Mouse (Mus musculus) forebrain, embryonic 13.5 days (tissue): Measurements from ENCODE around the gene Vps37b. TPM values are rescaled to one million over a fixed set of nuclear protein-coding genes. Genes with fewer than 3 reads are reported as not detected.

Experiments used
- ATAC-seq: fragments of 200-750 bp; cut with Nextera tagmentation; 2 replicates; pipeline ENCODE4 v1.8.0; 2017
- H3K27ac ChIP-seq: fragments of 300-500 bp; sonication (generic); 2 replicates; pipeline ENCODE4 v1.5.1; 2015; ENCODE audit warnings: inconsistent platforms, mild to moderate bottlenecking, moderate library complexity
- H3K27me3 ChIP-seq: fragments of 300-500 bp; sonication (generic); 2 replicates; pipeline ENCODE4 v1.6.1; 2015; ENCODE audit warnings: mild to moderate bottlenecking, inconsistent platforms
- H3K36me3 ChIP-seq: fragments of 300-500 bp; sonication (generic); 2 replicates; pipeline ENCODE4 v1.6.1; 2015; ENCODE audit warnings: mild to moderate bottlenecking, inconsistent platforms; ENCODE audit not compliant: poor library complexity, severe bottlenecking
- H3K4me1 ChIP-seq: fragments of 300-500 bp; sonication (generic); 2 replicates; pipeline ENCODE4 v1.6.1; 2015; ENCODE audit warnings: inconsistent platforms
- H3K4me2 ChIP-seq: fragments of 300-500 bp; sonication (generic); 2 replicates; pipeline ENCODE4 v1.6.1; 2015; ENCODE audit warnings: inconsistent platforms, mild to moderate bottlenecking, moderate library complexity
- H3K4me3 ChIP-seq: fragments of 300-500 bp; sonication (generic); 2 replicates; pipeline ENCODE4 v1.5.1; 2015; ENCODE audit warnings: mild to moderate bottlenecking, inconsistent platforms
- H3K9ac ChIP-seq: fragments of 300-500 bp; sonication (generic); 2 replicates; pipeline ENCODE4 v1.6.1; 2015; ENCODE audit warnings: mild to moderate bottlenecking, inconsistent platforms
- H3K9me3 ChIP-seq: fragments of 300-500 bp; sonication (generic); replicated peaks from 2 replicates; pipeline ENCODE4 v1.6.1; 2016; ENCODE audit warnings: inconsistent platforms
- WGBS: fragments of 180-500 bp; shearing (Covaris S2); methylation state at CpG from one replicate; pipeline ENCODE4 v1.1.7; 2015; 5-methylcytosine and 5-hydroxymethylcytosine counted together
- microRNA-seq: library from miRNA; unstranded; fragments of <30 nt; microRNA quantifications from one replicate; pipeline ENCODE4, GENCODE M21; 2016
- polyA plus RNA-seq: library from polyadenylated mRNA; unstranded; fragments of >200 nt; fragmentation: Nextera tagmentation; extraction: Ambion mirVana; gene quantifications from 2 replicates; pipeline ENCODE4 v1.2.1, GENCODE M21; 2015

Vps37b gene
- polyA plus RNA-seq, 1 experiment from 2014 or later = 86.5 TPM

- 90% methylated on average over 4 of the region's 4 CpGs for WGBS
- Histone ChIP-seq H3K9ac (no peak overlapping the region), H3K4me3 (no peak overlapping the region), H3K4me1 (peaks cover 8% of the 10 kb centered on the region), H3K9me3 (no peaks in the 10 kb centered on the region), H3K27ac (no peak overlapping the region), H3K27me3 (no peaks in the 10 kb centered on the region), H3K4me2 (no peak overlapping the region), H3K36me3 (no peaks in the 10 kb centered on the region)
- no peak for ATAC-seq
These were observed 61.5 kb downstream of the Vps37b start for GRCm38 (mm10) chr5:123970576-123970975.

DNA sequence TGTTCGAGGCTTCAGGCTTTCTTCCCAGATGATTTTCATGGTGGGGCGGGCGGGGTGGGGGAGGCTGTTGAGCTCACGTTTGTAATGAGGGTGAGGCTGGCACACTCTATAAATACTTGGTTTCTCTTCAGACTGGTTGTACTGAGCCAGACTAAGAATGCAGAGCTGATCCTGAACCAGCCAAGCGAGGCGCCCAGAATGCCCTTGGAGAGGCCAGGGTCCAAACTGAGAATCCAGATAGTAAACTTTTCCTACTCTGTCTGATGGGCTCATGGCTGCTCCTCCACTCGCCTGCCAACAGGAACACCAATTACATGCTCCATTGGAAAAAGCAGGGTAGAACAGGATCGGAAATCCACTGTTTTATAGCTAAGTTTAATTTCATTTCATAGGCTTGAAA is 62.9 kb downstream of the Vps37b start:
- no peak for ATAC-seq
- WGBS = 71% methylated on average over 8 of the region's 8 CpGs
- Histone ChIP-seq H3K4me1 (no peaks in the 10 kb centered on the region), H3K4me3 (no peak overlapping the region), H3K9me3 (no peaks in the 10 kb centered on the region), H3K27ac (no peak overlapping the region), H3K36me3 (no peaks in the 10 kb centered on the region), H3K27me3 (no peaks in the 10 kb centered on the region), H3K4me2 (no peak overlapping the region), H3K9ac (no peak overlapping the region)

- Histone ChIP-seq H3K4me1 (no peaks in the 10 kb centered on the region), H3K36me3 (no peaks in the 10 kb centered on the region), H3K4me3 (no peak overlapping the region), H3K4me2 (no peak overlapping the region), H3K9me3 (no peaks in the 10 kb centered on the region), H3K9ac (no peak overlapping the region), H3K27ac (no peak overlapping the region), H3K27me3 (no peaks in the 10 kb centered on the region)
- ATAC-seq = no peak
- 84% methylated on average over 5 of the region's 5 CpGs for WGBS
These were observed 63.6 kb downstream of the Vps37b start for GRCm38 (mm10) chr5:123968468-123968867.

- Histone ChIP-seq H3K9ac (no peak overlapping the region), H3K4me1 (no peaks in the 10 kb centered on the region), H3K4me2 (no peak overlapping the region), H3K27ac (no peak overlapping the region), H3K4me3 (no peak overlapping the region), H3K9me3 (no peaks in the 10 kb centered on the region), H3K36me3 (no peaks in the 10 kb centered on the region), H3K27me3 (no peaks in the 10 kb centered on the region)
- ATAC-seq = no peak
- WGBS = 91% methylated on average over 2 of the region's 2 CpGs
These were observed 65.3 kb downstream of the Vps37b start for GRCm38 (mm10) chr5:123966759-123967158.

DNA sequence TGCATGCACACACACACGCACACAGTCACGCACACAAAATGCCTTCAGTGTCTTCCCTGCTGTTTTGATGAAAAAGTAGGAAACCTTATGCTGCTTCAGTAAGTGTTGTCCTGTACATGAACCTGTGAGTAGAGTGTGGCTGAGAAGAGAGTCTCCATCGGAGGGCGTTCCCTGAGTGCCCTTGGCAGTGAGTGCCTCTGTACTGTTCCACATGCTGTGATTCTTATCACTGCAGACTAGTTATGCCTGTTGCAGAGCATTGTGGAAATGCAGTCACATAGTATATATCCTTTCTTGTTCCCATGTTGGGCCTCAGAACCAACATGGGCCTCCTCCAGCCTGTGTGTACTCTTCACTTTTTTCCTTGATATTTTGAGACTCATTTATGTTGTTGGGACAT is 67.9 kb downstream of the Vps37b start:
- no peak overlapping the region for H3K9ac ChIP-seq
- no peak overlapping the region for H3K4me2 ChIP-seq
- H3K4me1 ChIP-seq = no peaks in the 10 kb centered on the region
- no peak for ATAC-seq
- H3K4me3 ChIP-seq = no peak overlapping the region
- WGBS = 97% methylated on average over 4 of the region's 4 CpGs
- no peak overlapping the region for H3K27ac ChIP-seq
- no peaks in the 10 kb centered on the region for H3K36me3 ChIP-seq
- H3K27me3 ChIP-seq = no peaks in the 10 kb centered on the region
- no peaks in the 10 kb centered on the region for H3K9me3 ChIP-seq

DNA sequence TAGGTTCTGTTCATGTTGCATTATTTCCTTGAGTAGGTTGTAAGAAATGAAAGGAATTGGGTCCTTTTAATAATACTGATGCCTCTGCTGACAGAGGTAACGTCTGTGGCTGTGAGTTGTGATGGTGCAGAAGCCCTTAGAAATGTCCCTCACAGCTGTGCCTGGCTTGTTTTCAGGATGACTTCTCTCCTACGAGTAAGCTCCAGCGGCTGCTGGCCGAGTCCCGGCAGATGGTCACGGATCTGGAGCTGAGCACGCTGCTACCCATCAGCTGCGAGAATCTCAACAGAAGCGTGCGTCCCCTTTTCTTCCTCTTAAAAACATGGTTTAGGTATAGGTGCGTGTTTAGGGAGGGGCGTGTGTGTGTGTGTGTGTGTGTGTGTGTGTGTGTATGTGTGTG is 71.0 kb downstream of the Vps37b start:
- Histone ChIP-seq H3K4me3 (no peak overlapping the region), H3K27me3 (no peaks in the 10 kb centered on the region), H3K27ac (no peak overlapping the region), H3K9ac (no peak overlapping the region), H3K9me3 (no peaks in the 10 kb centered on the region), H3K4me1 (no peaks in the 10 kb centered on the region), H3K36me3 (no peaks in the 10 kb centered on the region), H3K4me2 (no peak overlapping the region)
- 82% methylated on average over 12 of the region's 12 CpGs for WGBS
- no peak for ATAC-seq

DNA sequence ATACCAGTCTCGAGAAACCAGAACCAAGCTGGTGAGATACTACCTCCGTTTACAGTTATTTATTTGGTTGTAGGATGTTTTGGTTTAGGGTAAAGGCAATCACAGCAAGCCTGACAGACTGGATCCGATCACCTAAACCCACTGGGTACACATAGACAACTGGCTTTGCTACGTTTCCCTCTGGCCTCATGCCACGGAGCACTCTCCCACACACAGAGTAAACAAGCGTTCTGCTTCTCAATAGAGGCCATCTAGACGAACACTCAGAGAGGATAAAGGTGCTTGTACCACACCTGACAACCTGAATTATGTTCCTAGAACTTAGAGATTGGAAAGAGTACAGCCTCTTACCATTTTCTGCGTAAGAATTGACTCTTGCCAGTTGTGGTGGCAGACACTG is 71.9 kb downstream of the Vps37b start:
- no peak overlapping the region for H3K27ac ChIP-seq
- 86% methylated on average over 8 of the region's 8 CpGs for WGBS
- no peak for ATAC-seq
- no peak overlapping the region for H3K9ac ChIP-seq
- no peaks in the 10 kb centered on the region for H3K4me1 ChIP-seq
- H3K9me3 ChIP-seq = no peaks in the 10 kb centered on the region
- H3K27me3 ChIP-seq = no peaks in the 10 kb centered on the region
- no peak overlapping the region for H3K4me2 ChIP-seq
- no peaks in the 10 kb centered on the region for H3K36me3 ChIP-seq
- no peak overlapping the region for H3K4me3 ChIP-seq

DNA sequence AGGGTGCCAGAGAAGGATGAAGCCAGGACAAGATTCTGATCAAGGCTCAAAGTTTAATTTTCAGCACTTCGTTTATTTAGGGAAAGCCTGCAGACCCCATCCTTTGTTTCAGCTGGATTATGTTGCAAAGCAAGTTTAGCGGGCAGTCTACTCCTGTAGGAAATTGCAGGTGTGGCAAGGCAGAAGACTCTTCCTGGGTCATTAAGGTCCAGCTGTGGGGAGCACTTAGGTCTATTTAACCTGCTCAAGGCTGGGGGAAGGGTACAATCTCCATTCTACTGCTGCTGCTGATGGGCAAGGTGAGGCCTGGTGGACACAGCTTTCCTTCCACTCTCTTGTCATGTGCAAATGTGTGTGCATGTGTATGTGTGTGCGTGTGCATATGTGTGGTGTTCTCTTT is 73.1 kb downstream of the Vps37b start:
- 81% methylated on average over 3 of the region's 3 CpGs for WGBS
- no peak for ATAC-seq
- no peak overlapping the region for H3K9ac ChIP-seq
- H3K4me3 ChIP-seq = no peak overlapping the region
- H3K36me3 ChIP-seq = no peaks in the 10 kb centered on the region
- no peak overlapping the region for H3K27ac ChIP-seq
- H3K4me1 ChIP-seq = no peaks in the 10 kb centered on the region
- H3K27me3 ChIP-seq = no peaks in the 10 kb centered on the region
- no peaks in the 10 kb centered on the region for H3K9me3 ChIP-seq
- no peak overlapping the region for H3K4me2 ChIP-seq

GRCm38 (mm10) chr5:123957213-123957612 is 74.9 kb downstream of the Vps37b start:
- Histone ChIP-seq H3K4me1 (no peaks in the 10 kb centered on the region), H3K27me3 (no peaks in the 10 kb centered on the region), H3K36me3 (no peaks in the 10 kb centered on the region), H3K4me3 (no peak overlapping the region), H3K9ac (no peak overlapping the region), H3K27ac (no peak overlapping the region), H3K4me2 (no peak overlapping the region), H3K9me3 (no peaks in the 10 kb centered on the region)
- ATAC-seq = no peak
- 76% methylated on average over 8 of the region's 8 CpGs for WGBS

Small RNA genes within 50 kb of the gene (microRNA-seq; reads per million reads assigned to microRNA genes)
- gene Mir7032 = not detected

Other genes starting within 250 kb of the Vps37b start
- not detected in 2 replicates for gene Hcar2, start 166.8 kb downstream of the Vps37b start, polyA plus RNA-seq
- 0.13 and 0.16 TPM in 2 replicates for gene Hcar1, start 152.2 kb downstream of the Vps37b start, polyA plus RNA-seq
- gene Denr, start 125.1 kb downstream of the Vps37b start, polyA plus RNA-seq = 139 and 160 TPM in 2 replicates
- 1.9 and 3.4 TPM in 2 replicates for gene Gm43518, start 104.9 kb downstream of the Vps37b start, polyA plus RNA-seq
- 5.1 and 6.0 TPM in 2 replicates for gene Ccdc62, start 101.6 kb downstream of the Vps37b start, polyA plus RNA-seq
- gene Hip1r, start 58.6 kb downstream of the Vps37b start, polyA plus RNA-seq = 16.2 and 16.8 TPM in 2 replicates
- gene Abcb9, start 63.5 kb upstream of the Vps37b start, polyA plus RNA-seq = 5.8 and 6.1 TPM in 2 replicates
- gene Ogfod2, start 80.0 kb upstream of the Vps37b start, polyA plus RNA-seq = 23.5 and 24.3 TPM in 2 replicates
- 80.8 and 83.0 TPM in 2 replicates for gene Arl6ip4, start 83.8 kb upstream of the Vps37b start, polyA plus RNA-seq
- gene Pitpnm2, start 217.5 kb upstream of the Vps37b start, polyA plus RNA-seq = 5.4 and 6.5 TPM in 2 replicates